Mouse (Mus musculus) urinary bladder, postnatal 14 days (tissue): Measurements from ENCODE around the gene Adgrb2.
A peak's percentile ranks its signal among the peaks of the same experiment; 100 is the strongest.

Experiments
- DNase-seq: peaks from one replicate; pipeline ENCODE4 v3.0.0; 2021; ENCODE audit warnings: low spot score

The Adgrb2 gene

GRCm38 (mm10) chr4:129984421-129985061, at the start of gene Adgrb2:
Adgrb2 (plus strand) TSS chr4:129984870.
- no peak for DNase-seq

DNA sequence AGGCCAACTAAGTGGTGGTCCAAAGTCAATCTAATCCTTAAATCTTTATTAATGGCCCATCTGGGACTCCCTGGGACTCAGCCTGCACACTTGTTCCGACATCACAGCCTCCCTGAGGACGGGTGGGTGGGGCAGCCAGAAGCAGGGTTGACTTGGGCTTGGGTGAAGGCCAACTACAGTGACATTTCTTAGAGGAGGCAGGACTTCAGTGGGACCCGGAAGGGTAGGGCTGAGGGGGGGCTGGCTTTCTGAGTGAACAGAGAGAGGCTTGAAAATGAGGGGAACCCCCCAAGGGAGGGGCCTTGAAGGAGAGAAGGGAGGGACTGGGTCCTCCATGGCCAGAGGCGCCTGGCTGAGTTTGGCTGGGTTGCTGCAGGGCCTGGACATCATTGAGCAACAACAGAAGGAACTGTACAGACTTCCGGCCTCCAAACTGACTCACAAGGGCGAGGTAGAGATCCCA, 33.3 kb upstream of the Adgrb2 start:
- peak; percentile 59 for DNase-seq

- DNase-seq, result no peak
Observed at GRCm38 (mm10) chr4:129952241-129952810, 32.3 kb upstream of the Adgrb2 start.

- DNase-seq, result no peak
Observed at GRCm38 (mm10) chr4:129954527-129954926, 30.1 kb upstream of the Adgrb2 start.

DNA sequence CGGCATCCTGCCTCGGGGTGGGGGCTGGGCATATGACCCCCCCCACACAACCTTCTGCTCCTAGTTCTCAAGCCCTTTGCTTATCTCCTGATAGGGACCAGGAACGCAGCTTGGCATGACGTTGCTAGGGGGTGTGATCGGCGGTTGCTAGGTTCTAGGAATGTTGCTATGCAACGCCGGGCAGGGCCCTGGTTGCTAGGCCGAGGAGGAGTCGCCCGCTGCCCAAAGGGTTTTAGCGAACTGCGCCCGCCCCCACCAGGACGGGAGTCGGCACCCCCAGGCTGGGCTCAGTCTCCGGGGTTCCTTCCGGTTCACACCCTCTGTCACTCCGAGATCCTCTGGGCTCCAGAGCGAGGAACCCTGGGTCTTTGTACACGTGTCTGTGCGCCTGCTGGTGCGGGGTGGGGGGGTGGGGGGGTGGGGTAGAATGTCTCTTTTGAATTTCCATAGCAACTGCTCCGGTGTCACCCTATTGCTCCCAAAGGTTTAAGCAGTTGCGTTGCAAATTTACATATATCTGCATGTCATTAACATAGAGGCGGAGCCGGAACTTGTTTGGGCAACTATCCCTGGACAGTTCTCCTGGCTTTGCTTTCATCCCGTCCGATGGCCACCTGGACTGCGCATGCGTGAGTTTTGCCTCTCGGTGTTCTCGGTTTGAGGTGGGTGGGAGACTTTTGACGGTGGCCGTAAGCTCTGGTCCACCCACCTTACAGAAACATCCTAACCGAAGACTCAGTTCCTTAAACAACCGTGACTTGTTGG, 24.3 kb upstream of the Adgrb2 start:
- DNase-seq, result peak; percentile 71

- no peak for DNase-seq
Observed at GRCm38 (mm10) chr4:129965294-129965693, 19.4 kb upstream of the Adgrb2 start.

DNA sequence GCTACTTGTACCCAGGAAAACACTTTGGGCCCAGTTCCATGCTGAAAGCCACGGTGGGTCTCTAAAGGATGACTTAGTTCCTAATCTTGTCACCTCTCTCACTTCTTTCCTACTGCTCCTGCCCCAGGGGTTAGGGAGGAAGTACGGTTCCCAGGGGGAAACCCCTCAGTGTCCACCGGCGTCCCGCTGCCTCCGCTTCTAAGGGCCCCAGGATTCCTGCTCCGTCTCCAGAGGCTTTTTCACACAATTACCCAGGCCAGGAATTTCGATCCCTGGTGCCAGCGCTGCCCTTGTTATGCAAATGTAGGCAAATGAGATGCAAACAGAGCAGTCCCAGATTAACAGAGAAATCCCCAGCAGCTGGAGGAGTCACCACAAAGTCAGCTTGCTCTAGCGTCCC, 18.5 kb upstream of the Adgrb2 start:
- no peak for DNase-seq

DNA sequence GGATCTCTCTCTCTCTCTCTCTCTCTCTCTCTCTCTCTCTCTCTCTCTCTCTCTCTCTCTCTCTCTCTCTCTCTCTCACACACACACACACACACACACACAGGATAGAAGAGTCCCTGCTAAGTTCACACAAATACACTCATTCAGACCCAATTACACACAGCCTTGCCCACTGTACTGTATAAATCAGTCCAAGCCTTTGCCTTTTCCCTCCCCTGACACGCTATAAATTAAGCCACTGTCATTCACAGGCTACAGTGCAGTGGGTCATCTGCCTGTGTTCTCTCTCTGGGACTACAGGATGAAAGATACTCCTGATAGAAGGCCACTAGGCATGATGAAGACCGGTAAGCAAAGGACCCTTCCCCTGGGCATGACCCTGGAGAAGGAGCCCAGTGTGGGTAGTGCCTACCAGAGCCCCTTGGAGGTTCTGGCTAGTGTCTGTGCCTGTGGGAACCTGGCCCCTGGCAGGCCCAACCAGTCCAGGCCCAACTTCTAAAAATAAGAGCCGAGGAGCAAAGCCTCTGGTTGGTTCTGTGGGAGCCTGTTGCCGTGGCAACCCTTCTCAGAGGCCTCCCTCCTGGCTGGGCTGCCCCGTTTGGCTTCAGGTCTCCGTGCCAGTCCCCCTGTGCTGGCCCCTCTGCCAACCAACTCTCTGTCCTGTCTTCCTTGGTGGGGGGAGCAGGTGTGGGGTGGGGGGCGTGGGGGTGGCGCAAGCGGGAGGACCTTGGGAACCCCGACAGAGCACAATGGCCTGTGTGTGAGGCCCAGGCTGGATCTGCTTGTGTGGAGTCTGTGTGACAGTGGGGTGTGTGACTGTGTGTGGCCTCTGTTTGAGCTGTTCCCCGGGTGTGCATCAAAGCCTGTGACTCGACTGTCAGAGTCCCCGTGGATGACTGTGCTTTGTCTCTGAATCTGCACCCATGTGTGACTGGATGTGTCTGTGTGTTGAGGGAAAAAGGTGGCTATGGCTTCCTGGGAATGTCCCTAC, 17.4 kb upstream of the Adgrb2 start:
- DNase-seq, result no peak

GRCm38 (mm10) chr4:129970168-129970567, 14.5 kb upstream of the Adgrb2 start:
- no peak for DNase-seq

- no peak for DNase-seq
Observed at GRCm38 (mm10) chr4:129970861-129971260, 13.8 kb upstream of the Adgrb2 start.

- DNase-seq, result no peak
Observed at GRCm38 (mm10) chr4:129971989-129972388, 12.7 kb upstream of the Adgrb2 start.

DNA sequence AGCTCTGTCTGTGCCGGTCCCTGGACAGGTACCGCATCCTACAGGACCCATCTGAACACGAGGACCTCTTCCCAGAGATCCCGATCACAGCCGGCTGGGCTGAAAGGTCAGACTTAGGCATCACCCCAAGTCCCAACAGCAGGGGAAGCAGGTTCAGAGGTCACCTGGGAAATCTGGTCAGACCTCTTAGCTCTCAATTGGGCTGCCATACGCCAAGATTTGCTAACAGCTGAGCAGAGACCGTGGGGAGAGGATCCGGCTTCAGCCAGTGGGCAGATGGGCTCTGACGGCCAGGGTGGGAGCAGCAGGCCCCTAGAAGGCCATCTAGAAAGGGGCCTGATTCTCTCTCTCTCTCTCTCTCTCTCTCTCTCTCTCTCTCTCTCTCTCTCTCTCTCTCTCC, 10.4 kb upstream of the Adgrb2 start:
- no peak for DNase-seq

GRCm38 (mm10) chr4:129977256-129977655, 7.4 kb upstream of the Adgrb2 start:
- no peak for DNase-seq

- DNase-seq, result no peak
Observed at GRCm38 (mm10) chr4:129978227-129978626, 6.4 kb upstream of the Adgrb2 start.

GRCm38 (mm10) chr4:129978930-129979329, 5.7 kb upstream of the Adgrb2 start:
- no peak for DNase-seq

DNA sequence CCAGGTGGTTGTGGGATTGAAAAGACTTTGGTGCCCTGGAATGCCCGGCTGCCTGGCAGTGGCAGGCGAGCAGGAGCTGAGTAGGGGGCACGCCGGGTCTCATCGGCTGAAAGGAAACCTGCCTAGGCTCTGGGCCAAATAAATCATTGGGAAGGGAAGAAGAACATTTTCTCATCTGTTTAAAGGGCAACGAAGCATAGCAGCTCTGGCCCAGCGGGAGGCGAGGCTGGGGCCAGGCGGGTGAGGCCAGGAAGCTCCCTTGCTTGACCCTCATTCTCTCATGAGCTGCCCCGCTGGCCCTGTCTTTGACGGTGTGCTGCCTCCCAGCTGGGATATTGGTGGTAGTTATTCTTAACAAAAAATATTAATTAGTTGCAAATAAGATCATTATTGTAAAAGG, 3.0 kb upstream of the Adgrb2 start:
- no peak for DNase-seq

GRCm38 (mm10) chr4:129983046-129983445, 1.6 kb upstream of the Adgrb2 start:
- no peak for DNase-seq

DNA sequence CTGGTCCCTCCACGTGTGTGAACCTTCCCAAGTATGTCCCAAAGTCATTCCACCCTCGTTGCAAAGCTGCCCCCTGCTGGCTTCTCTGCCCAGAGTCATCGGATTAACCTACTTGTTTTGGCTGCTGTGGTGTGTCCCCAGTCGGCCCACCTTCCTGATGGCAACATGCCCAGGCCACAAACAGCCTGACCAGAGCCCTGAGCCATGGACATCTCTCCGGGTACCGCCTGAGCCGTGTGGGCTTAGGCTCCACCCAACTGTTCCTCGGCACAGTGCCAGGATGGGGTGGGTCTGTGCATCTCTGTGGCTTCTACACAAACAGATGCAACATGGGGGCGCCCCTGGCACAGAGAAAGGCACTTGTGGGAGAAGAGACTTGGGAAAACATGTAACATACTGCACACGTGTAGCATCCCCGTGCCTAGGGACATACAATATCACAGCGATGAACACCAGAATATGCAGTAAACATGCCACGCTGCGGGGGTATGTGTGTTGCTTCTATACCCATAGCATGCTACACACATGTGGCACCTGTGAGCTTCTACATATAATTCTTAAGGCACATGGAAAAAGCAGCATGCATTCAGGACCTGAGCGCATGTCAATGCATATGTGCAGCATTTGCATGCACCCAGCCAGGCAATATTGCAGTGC, 778 bp upstream of the Adgrb2 start:
- peak; percentile 71 for DNase-seq

DNA sequence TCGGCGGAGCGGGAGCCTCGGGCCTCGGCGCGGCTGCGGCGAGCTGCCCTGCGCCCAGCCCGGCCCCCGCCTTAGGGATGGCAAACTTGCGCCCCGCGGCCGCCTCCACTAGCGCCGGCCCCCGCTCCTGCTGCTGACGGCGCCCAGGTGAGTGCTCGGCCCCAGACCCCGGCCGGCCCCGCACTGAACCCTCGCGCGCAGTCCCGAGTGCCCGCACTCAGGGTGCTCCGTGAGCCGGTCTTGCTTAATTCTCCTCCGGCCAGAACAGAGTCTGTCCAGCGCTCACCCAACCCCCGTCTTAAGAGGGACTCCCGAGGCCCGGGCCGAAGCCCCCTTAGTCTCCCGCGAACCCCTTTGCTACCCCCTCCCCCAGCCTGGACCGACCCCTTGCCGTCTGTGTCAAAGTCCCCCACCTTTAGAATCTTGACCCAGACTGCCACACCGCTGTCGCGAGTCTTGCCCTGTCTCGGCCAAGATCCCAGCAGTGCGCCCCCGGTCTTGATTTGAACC, 546 bp downstream of the Adgrb2 start:
- DNase-seq, result no peak

- DNase-seq, result peak; percentile 45
Observed at GRCm38 (mm10) chr4:129985671-129986441, 1.2 kb downstream of the Adgrb2 start.
